Mouse (Mus musculus) brain, embryonic 18.5 days (tissue): ENCODE measurements around the gene Aldh3a1.

Experiments used
- DNase-seq: peaks from one replicate; pipeline ENCODE4 v3.0.0-alpha.2; 2012; ENCODE audit warnings: low read depth, low spot score

Aldh3a1 gene

GRCm38 (mm10) chr11:61196616-61197353, 10.6 kb upstream of the Aldh3a1 start:
- DNase-seq, result no peak

DNA sequence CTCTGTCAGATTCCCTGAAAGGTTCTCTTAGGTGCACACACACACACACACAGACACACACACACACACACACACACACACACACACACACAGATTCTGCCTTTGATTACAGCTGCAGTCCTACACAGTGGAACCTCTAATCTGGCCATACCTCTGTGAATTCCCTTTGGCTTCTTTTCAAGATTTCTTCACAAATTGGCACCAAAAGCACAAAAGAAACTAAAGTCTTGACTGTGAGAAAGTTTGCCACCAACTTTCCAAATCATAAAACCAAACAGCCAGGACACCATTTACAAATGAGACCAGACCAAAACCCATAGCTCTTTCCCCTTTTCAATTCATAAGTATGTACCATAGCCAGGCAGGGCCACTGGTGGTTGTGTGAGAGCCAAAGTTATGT, 9.4 kb upstream of the Aldh3a1 start:
- no peak for DNase-seq

- no peak for DNase-seq
Measured at GRCm38 (mm10) chr11:61199620-61200362, 7.5 kb upstream of the Aldh3a1 start.

DNA sequence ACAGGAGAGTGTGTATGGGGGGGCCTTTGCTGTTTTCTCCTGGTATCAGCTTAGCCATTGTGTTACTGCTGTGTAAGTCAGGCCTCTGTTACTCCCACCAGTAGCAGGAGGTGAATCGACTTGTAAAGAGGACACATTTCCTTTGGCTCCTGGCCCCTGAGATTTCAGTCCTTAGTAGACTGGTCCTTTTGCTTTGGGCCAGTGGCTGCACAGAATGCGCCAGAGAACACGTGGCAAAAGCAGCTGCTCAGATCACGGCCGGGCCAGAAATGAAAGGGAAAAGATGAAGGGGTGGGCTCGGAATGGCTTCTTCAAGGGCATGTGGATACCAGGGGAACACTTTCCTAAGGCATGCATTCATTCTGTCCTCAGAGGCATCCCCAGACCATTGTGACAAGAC, 5.2 kb upstream of the Aldh3a1 start:
- no peak for DNase-seq

DNA sequence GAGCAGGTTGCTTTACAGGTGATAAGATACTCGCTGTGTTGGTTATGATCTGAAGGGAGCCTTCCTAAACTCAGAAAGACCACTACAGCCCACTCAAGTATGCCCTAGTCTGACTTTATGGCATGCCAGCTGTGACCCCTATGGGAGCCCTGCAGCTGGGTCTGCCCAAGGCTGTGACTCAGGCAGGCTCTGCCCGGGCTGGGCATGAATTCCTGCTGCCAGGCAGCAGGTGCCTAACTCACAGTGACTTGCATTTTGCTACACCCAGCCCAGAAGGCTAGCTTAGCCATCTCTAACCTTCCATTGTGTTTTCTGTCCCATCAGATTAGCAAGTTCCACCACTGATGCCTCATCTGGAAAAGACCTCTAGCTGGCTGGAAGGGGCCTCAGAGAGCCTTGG, 4.5 kb upstream of the Aldh3a1 start:
- no peak for DNase-seq

DNA sequence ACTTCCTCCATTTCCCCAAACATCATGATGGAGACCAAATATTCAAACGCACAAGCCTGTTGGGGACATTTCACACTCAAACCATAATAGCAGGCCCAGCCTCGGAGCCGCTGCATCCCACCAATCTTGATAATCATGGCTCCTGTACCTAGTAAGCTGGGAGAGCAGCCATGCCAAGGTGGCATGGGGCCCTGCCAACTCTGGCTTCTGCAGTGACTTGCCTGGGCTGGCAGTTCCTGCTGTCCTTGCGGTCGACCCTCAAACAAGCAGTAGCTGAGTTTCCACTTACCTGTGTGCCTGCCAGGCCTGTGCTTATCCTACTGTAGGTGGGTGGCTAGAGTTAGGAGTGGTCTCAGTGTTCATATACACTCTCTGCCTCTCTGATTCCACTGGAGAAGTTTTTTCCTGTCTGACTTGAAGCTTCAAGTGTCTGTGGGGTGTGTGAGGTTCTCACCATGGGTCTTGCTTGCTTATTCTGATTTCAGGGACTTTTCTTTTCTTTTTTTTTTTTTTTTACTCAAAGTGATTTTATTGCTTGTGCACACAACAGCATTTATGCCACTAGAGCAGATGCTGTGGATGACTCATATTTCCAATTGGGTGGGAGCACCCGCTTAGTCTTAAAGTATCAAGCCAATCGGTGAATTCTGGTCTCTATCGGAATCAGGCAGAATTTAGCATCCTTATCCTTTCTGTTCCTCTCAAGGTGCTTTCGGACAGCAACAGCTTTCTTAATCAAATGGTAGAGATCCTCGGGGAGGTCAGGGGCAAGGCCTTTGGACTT, 2.0 kb upstream of the Aldh3a1 start:
- no peak for DNase-seq

DNA sequence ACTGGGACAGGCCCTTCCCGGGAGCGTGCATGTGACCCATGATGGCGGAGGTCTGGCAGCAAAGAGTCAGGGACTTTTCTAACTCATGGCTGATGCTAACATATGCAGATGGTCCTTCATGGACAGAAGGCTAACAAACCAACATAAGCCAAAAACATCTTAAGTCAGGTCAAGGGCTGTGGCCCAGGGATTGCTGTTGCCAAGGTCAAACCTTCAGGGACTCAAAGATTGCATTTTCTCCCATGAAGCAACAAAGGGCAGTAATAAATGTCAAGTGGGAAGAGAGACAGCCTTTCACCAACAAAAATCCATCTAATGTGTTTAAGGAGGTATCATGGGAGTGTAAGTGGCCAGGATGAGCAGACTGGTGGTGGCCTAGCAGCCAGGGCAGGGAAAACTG, 1.2 kb upstream of the Aldh3a1 start:
- no peak for DNase-seq

GRCm38 (mm10) chr11:61208316-61208715, 979 bp downstream of the Aldh3a1 start:
- DNase-seq, result no peak

- DNase-seq, result no peak
Measured at GRCm38 (mm10) chr11:61212102-61212501, 4.8 kb downstream of the Aldh3a1 start.

GRCm38 (mm10) chr11:61215936-61216335, 8.6 kb downstream of the Aldh3a1 start:
- DNase-seq, result no peak

GRCm38 (mm10) chr11:61220156-61220881, 13.0 kb downstream of the Aldh3a1 start:
- no peak for DNase-seq

GRCm38 (mm10) chr11:61222007-61222406, 14.7 kb downstream of the Aldh3a1 start:
- DNase-seq, result no peak

- DNase-seq, result no peak
Measured at GRCm38 (mm10) chr11:61222971-61223745, 15.8 kb downstream of the Aldh3a1 start.

DNA sequence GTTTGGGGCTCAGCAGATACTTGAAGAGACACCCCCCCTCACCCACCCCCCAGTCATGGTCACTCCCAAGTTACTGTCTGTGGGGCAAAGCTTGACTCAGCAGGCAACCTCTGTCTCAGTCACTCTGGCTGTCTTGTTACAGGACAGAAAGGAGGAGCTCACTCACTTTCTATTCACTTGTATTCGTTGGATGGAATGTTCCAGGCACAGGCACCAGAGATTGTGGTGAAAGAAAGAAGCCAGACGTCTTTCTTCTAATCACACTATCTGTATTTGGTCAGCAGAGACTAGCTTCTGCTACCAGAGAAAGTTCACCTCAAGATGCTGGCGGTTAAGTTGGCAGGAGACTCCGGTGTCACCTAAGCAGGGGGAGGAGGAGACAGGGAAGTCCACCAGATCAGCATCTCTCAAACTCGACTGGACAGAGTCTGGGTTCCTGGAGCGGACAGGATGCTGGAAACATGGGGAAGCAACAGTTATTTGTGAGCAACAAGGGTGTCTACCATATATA, 17.0 kb downstream of the Aldh3a1 start:
- no peak for DNase-seq

GRCm38 (mm10) chr11:61224907-61225306, 17.6 kb downstream of the Aldh3a1 start:
- DNase-seq, result no peak

- no peak for DNase-seq
Measured at GRCm38 (mm10) chr11:61225511-61225910, 18.2 kb downstream of the Aldh3a1 start.

DNA sequence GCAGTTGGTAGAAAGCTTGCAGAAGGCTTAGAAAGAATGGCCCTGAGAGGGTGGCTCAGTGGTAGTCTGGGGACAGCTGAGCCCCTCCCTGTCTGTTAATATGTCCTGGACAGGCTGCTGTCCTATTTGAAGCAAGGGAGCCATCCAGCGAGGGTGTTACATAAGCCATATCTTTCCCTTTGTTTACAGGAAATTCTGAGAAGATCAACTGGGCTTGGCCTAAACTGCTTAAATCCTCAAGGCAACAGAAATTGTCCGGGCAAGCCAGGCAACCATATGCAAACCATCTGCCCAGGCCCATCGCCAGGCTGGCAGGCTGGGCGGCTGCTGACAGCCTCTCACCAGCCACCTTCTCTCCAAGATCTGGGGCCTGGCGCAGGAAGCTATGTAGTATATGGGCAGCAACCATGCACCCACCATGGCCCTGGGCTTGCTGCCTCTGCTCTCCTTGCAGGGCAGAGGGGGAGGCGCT, 18.6 kb downstream of the Aldh3a1 start:
- peak; percentile 51 for DNase-seq

DNA sequence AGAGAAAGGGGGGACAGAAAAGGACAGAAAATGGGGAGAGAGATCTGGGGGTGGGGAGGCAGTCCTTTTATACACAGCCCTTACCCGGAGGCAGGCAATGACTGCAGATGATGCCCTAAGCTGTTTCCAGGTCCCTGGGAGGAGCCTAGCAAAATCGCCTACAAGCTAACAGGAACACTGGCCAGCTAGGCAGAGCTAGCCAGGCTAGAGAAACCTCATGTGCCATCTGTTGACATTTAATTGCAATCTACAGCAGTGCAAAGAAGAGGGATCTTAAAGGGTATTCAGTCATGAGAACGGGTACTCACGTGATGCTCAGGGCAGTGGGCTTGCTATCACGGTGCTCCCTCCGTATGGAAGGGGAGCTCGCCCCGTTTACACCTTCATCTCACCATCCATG, 20.5 kb downstream of the Aldh3a1 start:
- DNase-seq, result no peak

GRCm38 (mm10) chr11:61228406-61228805, 21.1 kb downstream of the Aldh3a1 start:
- no peak for DNase-seq

DNA sequence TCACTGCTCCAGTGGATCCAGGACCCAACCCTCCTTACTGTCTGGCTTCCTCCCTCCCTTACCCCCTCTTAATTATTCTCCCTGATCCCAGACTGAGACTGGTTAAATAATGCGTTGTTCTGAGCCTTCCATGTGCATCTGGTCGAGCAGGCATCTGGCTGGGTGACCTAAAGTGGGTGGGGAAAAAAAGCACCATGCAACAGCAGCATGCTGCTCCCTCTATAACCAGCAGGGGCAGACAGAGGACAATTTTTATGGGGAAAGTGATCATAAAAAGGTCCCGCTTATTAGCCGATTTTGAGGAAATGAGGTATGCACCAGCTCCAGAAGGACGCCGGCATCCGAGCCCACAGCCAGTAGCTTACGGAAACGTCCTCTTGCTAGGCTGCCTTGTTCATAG, 24.0 kb downstream of the Aldh3a1 start:
- no peak for DNase-seq

- no peak for DNase-seq
Measured at GRCm38 (mm10) chr11:61234174-61234573, 26.8 kb downstream of the Aldh3a1 start.
